Mouse (Mus musculus) bone marrow macrophage, adult 2 months (primary cell): ENCODE measurements around the gene Cnih2.

Experiments
- CTCF ChIP-seq: IDR thresholded peaks from 2 replicates; pipeline ENCODE4 v1.5.1; 2012; ENCODE audit warnings: low read depth, mild to moderate bottlenecking, low read length, moderate library complexity
- POLR2A ChIP-seq: IDR thresholded peaks from 2 replicates; pipeline ENCODE4 v1.6.1; 2012; ENCODE audit warnings: mild to moderate bottlenecking, low read depth, low read length, borderline replicate concordance

- TF ChIP-seq CTCF (no peak), POLR2A (no peak)
Measured at GRCm38 (mm10) chr19:5093481-5094242, 4.7 kb downstream of the Cnih2 start.
